Mouse (Mus musculus) liver, embryonic 14.5 days (tissue): ENCODE results near the gene Lnpep. TPM values are rescaled to one million over a fixed set of nuclear protein-coding genes. Genes with fewer than 3 reads are reported as not detected.

Source experiments
- ATAC-seq: fragments of 200-750 bp; cut with Nextera tagmentation; 2 replicates; pipeline ENCODE4 v1.8.0; 2017; ENCODE audit warnings: moderate number of reproducible peaks, mild to moderate bottlenecking, moderate library complexity; ENCODE audit not compliant: insufficient read depth
- DNase-seq, 3 experiments: peaks; one replicate each; pipeline ENCODE4 v3.0.0-alpha.2; 2012 to 2013; ENCODE audit warnings: low read depth in 3 of 3, low spot score in 3 of 3
- H3K27ac ChIP-seq: fragments of 300-500 bp; sonication (generic); 2 replicates; pipeline ENCODE4 v1.5.1; 2014; ENCODE audit warnings: moderate library complexity, mild to moderate bottlenecking, control low read depth, inconsistent platforms
- H3K27me3 ChIP-seq: fragments of 300-500 bp; sonication (generic); 2 replicates; pipeline ENCODE4 v1.6.1; 2014; ENCODE audit warnings: mild to moderate bottlenecking, low read length, moderate library complexity; ENCODE audit not compliant: control insufficient read depth, insufficient read depth
- H3K36me3 ChIP-seq: fragments of 300-500 bp; sonication (generic); replicated peaks from 2 replicates; pipeline ENCODE4 v1.6.1; 2014; ENCODE audit warnings: low read depth; ENCODE audit not compliant: control insufficient read depth, insufficient read depth
- H3K4me1 ChIP-seq, 2 experiments: fragments of 200-500 bp in 1 of 2; fragments of 300-500 bp in 1 of 2; sonication (generic) in 1 of 2; replicated peaks; 2 replicates each; pipeline ENCODE4 v1.6.1; 2012 to 2014; ENCODE audit warnings: antibody characterized with exemption in 1 of 2, inconsistent platforms in 1 of 2, low read length in 1 of 2; ENCODE audit not compliant: control insufficient read depth in 2 of 2, insufficient read depth in 2 of 2
- H3K4me2 ChIP-seq: fragments of 300-500 bp; sonication (generic); 2 replicates; pipeline ENCODE4 v1.6.1; 2014; ENCODE audit warnings: low read depth, mild to moderate bottlenecking, control low read depth, moderate library complexity
- H3K4me3 ChIP-seq, 2 experiments: fragments of 200-500 bp in 1 of 2; fragments of 300-500 bp in 1 of 2; sonication (generic) in 1 of 2; 2 replicates each; pipeline ENCODE4 v1.5.1; 2012 to 2014; ENCODE audit warnings: low read depth in 2 of 2, low read length in 2 of 2, mild to moderate bottlenecking in 2 of 2, control low read depth in 1 of 2, inconsistent platforms in 1 of 2, moderate library complexity in 1 of 2; ENCODE audit not compliant: insufficient read depth in 1 of 2
- H3K9ac ChIP-seq: fragments of 300-500 bp; sonication (generic); replicated peaks from 2 replicates; pipeline ENCODE4 v1.6.1; 2014; ENCODE audit warnings: mild to moderate bottlenecking, control low read depth, moderate library complexity
- H3K9me3 ChIP-seq: fragments of 300-500 bp; sonication (generic); 2 replicates; pipeline ENCODE4 v1.6.1; 2016; ENCODE audit warnings: low read length, mixed read lengths; ENCODE audit not compliant: control insufficient read depth
- CTCF ChIP-seq: IDR thresholded peaks from 2 replicates; pipeline ENCODE4 v1.5.1; 2016; ENCODE audit warnings: antibody characterized with exemption, low read depth, control low read depth
- EP300 ChIP-seq: IDR thresholded peaks from 2 replicates; pipeline ENCODE4 v1.6.1; 2016; ENCODE audit warnings: antibody characterized with exemption, low read depth
- WGBS: fragments of 180-500 bp; shearing (Covaris S2); extraction: QIAGEN DNeasy Blood & Tissue Kit; methylation state at CpG from one replicate; pipeline ENCODE4 v1.1.7; 2014; ENCODE audit not compliant: insufficient replicate concordance; 5-methylcytosine and 5-hydroxymethylcytosine counted together
- polyA plus RNA-seq, 2 experiments: library from polyadenylated mRNA; depleted of rRNA in 1 of 2; stranded (reverse) in 1 of 2; unstranded in 1 of 2; fragments of >200 nt; fragmentation: Nextera tagmentation in 1 of 2; extraction: Ambion mirVana in 1 of 2; gene quantifications; 2 replicates each; pipeline versions ENCODE4 v1.2.1 to v1.2.3; 2012 to 2014

Gene Lnpep
- polyA plus RNA-seq, 2 experiments = 2.1 to 3.5 TPM

GRCm38 (mm10) chr17:17602786-17603185 is 22.1 kb downstream of the Lnpep start:
- Histone ChIP-seq H3K9me3 (no peaks in the 10 kb centered on the region), H3K27ac (no peak overlapping the region), H3K27me3 (no peaks in the 10 kb centered on the region), H3K4me3 (no peak overlapping the region), H3K4me1 (peaks cover 3 to 8% of the 10 kb centered on the region in 2 experiments; a peak in 3 of 4 replicates), H3K9ac (no peak overlapping the region), H3K36me3 (no peaks in the 10 kb centered on the region), H3K4me2 (no peak overlapping the region)
- ATAC-seq (no peak), DNase-seq (no peak)
- no peak for TF ChIP-seq CTCF
- TF ChIP-seq EP300 = no peak

GRCm38 (mm10) chr17:17602330-17602729 is 22.5 kb downstream of the Lnpep start:
- no peak for DNase-seq
- peaks cover 3 to 11% of the 10 kb centered on the region in 2 experiments; a peak in 3 of 4 replicates for H3K4me1 ChIP-seq
- H3K4me2 ChIP-seq = no peak overlapping the region
- no peak for ATAC-seq
- no peaks in the 10 kb centered on the region for H3K9me3 ChIP-seq
- H3K9ac ChIP-seq = no peak overlapping the region
- WGBS = 46% methylated on average over 4 of the region's 4 CpGs
- H3K36me3 ChIP-seq = no peaks in the 10 kb centered on the region
- no peaks in the 10 kb centered on the region for H3K27me3 ChIP-seq
- H3K4me3 ChIP-seq = no peak overlapping the region
- no peak for TF ChIP-seq CTCF
- no peak for TF ChIP-seq EP300
- H3K27ac ChIP-seq = no peak overlapping the region

GRCm38 (mm10) chr17:17600804-17601252 is 24.0 kb downstream of the Lnpep start:
- H3K27ac ChIP-seq = no peak overlapping the region
- H3K9ac ChIP-seq = no peak overlapping the region
- no peaks in the 10 kb centered on the region for H3K36me3 ChIP-seq
- H3K4me2 ChIP-seq = no peak overlapping the region
- no peak for ATAC-seq
- H3K4me3 ChIP-seq = no peak overlapping the region
- no peak for DNase-seq
- no peaks in the 10 kb centered on the region for H3K9me3 ChIP-seq
- WGBS = 51% methylated on average over 3 of the region's 3 CpGs
- H3K27me3 ChIP-seq = no peaks in the 10 kb centered on the region
- TF ChIP-seq EP300 (no peak), CTCF (no peak)
- peaks cover 3 to 13% of the 10 kb centered on the region in 2 experiments; a peak in 3 of 4 replicates for H3K4me1 ChIP-seq

DNA sequence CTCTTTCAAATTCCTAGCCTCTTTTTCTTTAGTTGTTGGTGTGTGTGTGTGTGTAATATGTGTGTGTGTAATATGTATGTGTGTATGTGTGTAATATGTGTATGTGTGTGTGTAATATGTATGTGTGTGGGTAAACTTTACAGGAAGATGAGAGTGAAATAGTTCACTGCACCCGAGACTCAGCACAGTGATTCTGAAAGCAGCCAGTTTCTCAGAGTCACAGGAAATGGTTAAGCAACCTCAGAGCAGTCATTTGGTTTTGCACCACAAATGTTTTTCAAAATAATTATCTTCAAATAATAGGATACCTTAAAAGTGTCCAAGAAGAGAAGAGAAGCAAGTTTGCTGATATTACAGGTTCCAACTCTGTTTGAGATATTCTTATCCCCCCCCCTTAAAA is 24.8 kb downstream of the Lnpep start:
- no peak overlapping the region for H3K4me2 ChIP-seq
- H3K27me3 ChIP-seq = no peaks in the 10 kb centered on the region
- no peaks in the 10 kb centered on the region for H3K9me3 ChIP-seq
- 7% methylated on average over 1 of the region's 1 CpGs for WGBS
- H3K27ac ChIP-seq = no peak overlapping the region
- no peaks in the 10 kb centered on the region for H3K36me3 ChIP-seq
- TF ChIP-seq EP300 (no peak), CTCF (no peak)
- ATAC-seq (no peak), DNase-seq (no peak)
- no peak overlapping the region for H3K4me3 ChIP-seq
- peaks cover 3 to 13% of the 10 kb centered on the region in 2 experiments; a peak in 3 of 4 replicates for H3K4me1 ChIP-seq
- H3K9ac ChIP-seq = no peak overlapping the region

GRCm38 (mm10) chr17:17598355-17598754 is 26.5 kb downstream of the Lnpep start:
- Histone ChIP-seq H3K27ac (no peak overlapping the region), H3K27me3 (no peaks in the 10 kb centered on the region), H3K4me2 (no peak overlapping the region), H3K4me1 (peaks cover 3 to 13% of the 10 kb centered on the region in 2 experiments; a peak in 3 of 4 replicates), H3K4me3 (no peak overlapping the region), H3K9ac (no peak overlapping the region), H3K36me3 (no peaks in the 10 kb centered on the region), H3K9me3 (no peaks in the 10 kb centered on the region)
- TF ChIP-seq CTCF (no peak), EP300 (peak; percentile 54)
- 38% methylated on average over 2 of the region's 2 CpGs for WGBS
- ATAC-seq (peak; percentile 64; the same call in 1 of the 2 replicates), DNase-seq (no peak)
